Mouse (Mus musculus): ENCODE results near the gene Rasal3. TPM values are rescaled to one million over a fixed set of nuclear protein-coding genes. Genes with fewer than 3 reads are reported as not detected.

The Rasal3 gene
- 3.8 and 4.6 TPM in 2 replicates for total RNA-seq (2014; rRNA removed)
- polyA plus RNA-seq (2015; fragmentation: Nextera tagmentation; extraction: Ambion mirVana): 0.63 and 0.80 TPM in 2 replicates

GRCm38 (mm10) chr17:32403417-32403816 is at the start of gene Rasal3:
TSS of gene Rasal3 (minus strand) at chr17:32403583.
- Histone ChIP-seq H3K27ac (ENCODE audit: low read depth, low read length) (no peak within 1 kb of the TSS), H3K4me2 (ENCODE audit: low read depth, low read length, poor library complexity, severe bottlenecking) (no peak within 1 kb of the TSS), H3K4me1 (ENCODE audit: insufficient read depth, low read length) (no peaks in the 10 kb centered on the region), H3K27me3 (ENCODE audit: insufficient read depth, low read length) (peaks cover 11% of the 10 kb centered on the region), H3K9ac (replicated peaks; ENCODE audit: low read length, poor library complexity, severe bottlenecking) (no peak within 1 kb of the TSS), H3K9me3 (ENCODE audit: low read length) (no peaks in the 10 kb centered on the region), H3K36me3 (ENCODE audit: insufficient read depth, low read length) (no peaks in the 10 kb centered on the region), H3K4me3 (ENCODE audit: low read depth, low read length) (no peak within 1 kb of the TSS)
- ATAC-seq (ENCODE audit: low FRiP score): no peak
- no peak for TF ChIP-seq CTCF (IDR thresholded peaks at IDR 0.05)
- no peak for DNase-seq (ENCODE audit: low spot score)
- 78% methylated on average over 8 of the region's 8 CpGs for WGBS

GRCm38 (mm10) chr17:32452482-32452881 is 49.1 kb upstream of the Rasal3 start, which contains the start of gene Cyp4f39:
TSS of gene Cyp4f39 (plus strand) at chr17:32452723.
- ATAC-seq (ENCODE audit: low FRiP score): no peak
- Histone ChIP-seq H3K4me1 (ENCODE audit: insufficient read depth, low read length) (no peaks in the 10 kb centered on the region), H3K27me3 (ENCODE audit: insufficient read depth, low read length) (0 out of 2 replicates have a peak, but pooled peaks cover 6% of the 10 kb centered on the region), H3K9ac (replicated peaks; ENCODE audit: low read length, poor library complexity, severe bottlenecking) (peak within 1 kb of the TSS; percentile 39; the same call in 1 of the 2 replicates), H3K36me3 (ENCODE audit: insufficient read depth, low read length) (no peaks in the 10 kb centered on the region), H3K9me3 (ENCODE audit: low read length) (no peaks in the 10 kb centered on the region), H3K4me3 (ENCODE audit: low read depth, low read length) (peak within 1 kb of the TSS; percentile 33), H3K4me2 (ENCODE audit: low read depth, low read length, poor library complexity, severe bottlenecking) (peak within 1 kb of the TSS; percentile 64), H3K27ac (ENCODE audit: low read depth, low read length) (no peak within 1 kb of the TSS)
- no peak for TF ChIP-seq CTCF (IDR thresholded peaks at IDR 0.05)
- whole genome bisulfite sequencing: 3% methylated on average over 19 of the region's 19 CpGs
- no peak for DNase-seq (ENCODE audit: low spot score)

GRCm38 (mm10) chr17:32450844-32451537 is 47.6 kb upstream of the Rasal3 start:
- no peak overlapping the region for H3K4me3 ChIP-seq (ENCODE audit: low read depth, low read length)
- no peak overlapping the region for H3K4me2 ChIP-seq (ENCODE audit: low read depth, low read length, poor library complexity, severe bottlenecking)
- H3K9me3 ChIP-seq (ENCODE audit: low read length): no peaks in the 10 kb centered on the region
- 0 out of 2 replicates have a peak, but pooled peaks cover 6% of the 10 kb centered on the region for H3K27me3 ChIP-seq (ENCODE audit: insufficient read depth, low read length)
- ATAC-seq (ENCODE audit: low FRiP score) (no peak), DNase-seq (ENCODE audit: low spot score) (no peak)
- H3K9ac ChIP-seq (replicated peaks; ENCODE audit: low read length, poor library complexity, severe bottlenecking): no peak overlapping the region
- TF ChIP-seq CTCF (IDR thresholded peaks at IDR 0.05): no peak
- H3K27ac ChIP-seq (ENCODE audit: low read depth, low read length): no peak overlapping the region
- no peaks in the 10 kb centered on the region for H3K36me3 ChIP-seq (ENCODE audit: insufficient read depth, low read length)
- WGBS: 59% methylated on average over 2 of the region's 2 CpGs
- H3K4me1 ChIP-seq (ENCODE audit: insufficient read depth, low read length): no peaks in the 10 kb centered on the region

- H3K36me3 ChIP-seq (ENCODE audit: insufficient read depth, low read length): no peaks in the 10 kb centered on the region
These were observed 45.7 kb upstream of the Rasal3 start for GRCm38 (mm10) chr17:32449042-32449441.

GRCm38 (mm10) chr17:32447195-32447594 is 43.8 kb upstream of the Rasal3 start:
- ATAC-seq (ENCODE audit: low FRiP score): no peak
- no peak for TF ChIP-seq CTCF (IDR thresholded peaks at IDR 0.05)

More at GRCm38 (mm10) chr17:32449042-32449441, 45.7 kb upstream of the Rasal3 start:
- 97% methylated on average over 1 of the region's 1 CpGs for WGBS
- Histone ChIP-seq H3K4me2 (ENCODE audit: low read depth, low read length, poor library complexity, severe bottlenecking) (no peak overlapping the region), H3K27ac (ENCODE audit: low read depth, low read length) (no peak overlapping the region), H3K27me3 (ENCODE audit: insufficient read depth, low read length) (0 out of 2 replicates have a peak, but pooled peaks cover 6% of the 10 kb centered on the region), H3K9ac (replicated peaks; ENCODE audit: low read length, poor library complexity, severe bottlenecking) (no peak overlapping the region), H3K4me1 (ENCODE audit: insufficient read depth, low read length) (no peaks in the 10 kb centered on the region), H3K9me3 (ENCODE audit: low read length) (no peaks in the 10 kb centered on the region), H3K4me3 (ENCODE audit: low read depth, low read length) (no peak overlapping the region)
- DNase-seq (ENCODE audit: low spot score) (no peak), ATAC-seq (ENCODE audit: low FRiP score) (no peak)
- no peak for TF ChIP-seq CTCF (IDR thresholded peaks at IDR 0.05)

GRCm38 (mm10) chr17:32445016-32445415 is 41.6 kb upstream of the Rasal3 start:
- Histone ChIP-seq H3K9ac (replicated peaks; ENCODE audit: low read length, poor library complexity, severe bottlenecking) (no peak overlapping the region), H3K4me1 (ENCODE audit: insufficient read depth, low read length) (no peaks in the 10 kb centered on the region), H3K27ac (ENCODE audit: low read depth, low read length) (no peak overlapping the region), H3K27me3 (ENCODE audit: insufficient read depth, low read length) (no peaks in the 10 kb centered on the region), H3K36me3 (ENCODE audit: insufficient read depth, low read length) (no peaks in the 10 kb centered on the region), H3K4me3 (ENCODE audit: low read depth, low read length) (no peak overlapping the region), H3K4me2 (ENCODE audit: low read depth, low read length, poor library complexity, severe bottlenecking) (no peak overlapping the region), H3K9me3 (ENCODE audit: low read length) (no peaks in the 10 kb centered on the region)
- 73% methylated on average over 5 of the region's 5 CpGs for WGBS
- no peak for DNase-seq (ENCODE audit: low spot score)
- TF ChIP-seq CTCF (IDR thresholded peaks at IDR 0.05): no peak
- ATAC-seq (ENCODE audit: low FRiP score): no peak

More at GRCm38 (mm10) chr17:32447195-32447594, 43.8 kb upstream of the Rasal3 start:
- no peaks in the 10 kb centered on the region for H3K27me3 ChIP-seq (ENCODE audit: insufficient read depth, low read length)
- no peaks in the 10 kb centered on the region for H3K9me3 ChIP-seq (ENCODE audit: low read length)
- no peak for DNase-seq (ENCODE audit: low spot score)
- H3K4me3 ChIP-seq (ENCODE audit: low read depth, low read length): no peak overlapping the region
- no peaks in the 10 kb centered on the region for H3K4me1 ChIP-seq (ENCODE audit: insufficient read depth, low read length)
- no peak overlapping the region for H3K9ac ChIP-seq (replicated peaks; ENCODE audit: low read length, poor library complexity, severe bottlenecking)
- no peak overlapping the region for H3K4me2 ChIP-seq (ENCODE audit: low read depth, low read length, poor library complexity, severe bottlenecking)
- no peak overlapping the region for H3K27ac ChIP-seq (ENCODE audit: low read depth, low read length)
- no peaks in the 10 kb centered on the region for H3K36me3 ChIP-seq (ENCODE audit: insufficient read depth, low read length)
